Mouse (Mus musculus) heart, embryonic 12.5 days (tissue): ENCODE data around the gene Akr1a1. TPM values are rescaled to one million over a fixed set of nuclear protein-coding genes. Genes with fewer than 3 reads are reported as not detected.

ENCODE experiments used
- ATAC-seq: fragments of 200-750 bp; cut with Nextera tagmentation; 2 replicates; pipeline ENCODE4 v1.8.0; 2017; ENCODE audit warnings: moderate TSS enrichment, moderate library complexity; ENCODE audit not compliant: insufficient number of reproducible peaks, low FRiP score
- H3K27ac ChIP-seq: fragments of 300-500 bp; sonication (generic); 2 replicates; pipeline ENCODE4 v1.5.1; 2016; ENCODE audit warnings: mild to moderate bottlenecking, moderate library complexity; ENCODE audit not compliant: poor library complexity, severe bottlenecking
- H3K27me3 ChIP-seq: fragments of 300-500 bp; sonication (generic); replicated peaks from 2 replicates; pipeline ENCODE4 v1.6.1; 2016; ENCODE audit warnings: mild to moderate bottlenecking, moderate library complexity
- H3K36me3 ChIP-seq: fragments of 300-500 bp; sonication (generic); 2 replicates; pipeline ENCODE4 v1.6.1; 2016; ENCODE audit warnings: mild to moderate bottlenecking, moderate library complexity
- H3K4me1 ChIP-seq: fragments of 300-500 bp; sonication (generic); replicated peaks from 2 replicates; pipeline ENCODE4 v1.6.1; 2016; ENCODE audit warnings: mild to moderate bottlenecking
- H3K4me2 ChIP-seq: fragments of 300-500 bp; sonication (generic); 2 replicates; pipeline ENCODE4 v1.6.1; 2016; ENCODE audit warnings: mild to moderate bottlenecking, moderate library complexity
- H3K4me3 ChIP-seq: fragments of 300-500 bp; sonication (generic); 2 replicates; pipeline ENCODE4 v1.5.1; 2016; ENCODE audit warnings: mild to moderate bottlenecking
- H3K9ac ChIP-seq: fragments of 300-500 bp; sonication (generic); 2 replicates; pipeline ENCODE4 v1.6.1; 2016; ENCODE audit warnings: mild to moderate bottlenecking, moderate library complexity
- H3K9me3 ChIP-seq: fragments of 300-500 bp; sonication (generic); replicated peaks from 2 replicates; pipeline ENCODE4 v1.6.1; 2016; ENCODE audit warnings: mild to moderate bottlenecking, moderate library complexity
- WGBS: fragments of 180-500 bp; shearing (Covaris S2); methylation state at CpG from one replicate; pipeline ENCODE4 v1.1.7; 2016; 5-methylcytosine and 5-hydroxymethylcytosine counted together
- polyA plus RNA-seq: library from polyadenylated mRNA; unstranded; fragments of >200 nt; fragmentation: Nextera tagmentation; extraction: Ambion mirVana; gene quantifications from 2 replicates; pipeline ENCODE4 v1.2.1, GENCODE M21; 2016

Gene Akr1a1
- polyA plus RNA-seq, 1 experiment from 2014 or later = 550 TPM

GRCm38 (mm10) chr4:116657971-116658370, 6.5 kb upstream of the Akr1a1 start:
- ATAC-seq = no peak
- no peaks in the 10 kb centered on the region for H3K27me3 ChIP-seq
- 0 out of 2 replicates have a peak, but pooled peaks cover 3% of the 10 kb centered on the region for H3K4me1 ChIP-seq
- WGBS = 41% methylated on average over 3 of the region's 3 CpGs
- no peak overlapping the region for H3K9ac ChIP-seq
- no peaks in the 10 kb centered on the region for H3K36me3 ChIP-seq
- no peak overlapping the region for H3K4me3 ChIP-seq
- H3K4me2 ChIP-seq = no peak overlapping the region
- H3K27ac ChIP-seq = no peak overlapping the region
- no peaks in the 10 kb centered on the region for H3K9me3 ChIP-seq

- no peak overlapping the region for H3K27ac ChIP-seq
- no peaks in the 10 kb centered on the region for H3K27me3 ChIP-seq
- H3K4me2 ChIP-seq = no peak overlapping the region
- no peaks in the 10 kb centered on the region for H3K9me3 ChIP-seq
- no peak overlapping the region for H3K9ac ChIP-seq
- H3K36me3 ChIP-seq = no peaks in the 10 kb centered on the region
- peaks cover 8% of the 10 kb centered on the region; the same call in 1 of the 2 replicates for H3K4me1 ChIP-seq
- WGBS = 58% methylated on average over 3 of the region's 3 CpGs
- H3K4me3 ChIP-seq = no peak overlapping the region
- ATAC-seq = no peak
Observed at GRCm38 (mm10) chr4:116655658-116656057, 4.2 kb upstream of the Akr1a1 start.

- H3K9ac ChIP-seq = no peak overlapping the region
- H3K4me1 ChIP-seq = peaks cover 11% of the 10 kb centered on the region
- no peak overlapping the region for H3K4me3 ChIP-seq
- no peak overlapping the region for H3K27ac ChIP-seq
- no peaks in the 10 kb centered on the region for H3K27me3 ChIP-seq
- H3K9me3 ChIP-seq = no peaks in the 10 kb centered on the region
- no peak overlapping the region for H3K4me2 ChIP-seq
- H3K36me3 ChIP-seq = no peaks in the 10 kb centered on the region
- 37% methylated on average over 2 of the region's 2 CpGs for WGBS
- no peak for ATAC-seq
Observed at GRCm38 (mm10) chr4:116655100-116655499, 3.6 kb upstream of the Akr1a1 start.

- Histone ChIP-seq H3K4me1 (peaks cover 24% of the 10 kb centered on the region), H3K4me2 (no peak overlapping the region), H3K27ac (no peak overlapping the region), H3K4me3 (no peak overlapping the region), H3K27me3 (no peaks in the 10 kb centered on the region), H3K9me3 (no peaks in the 10 kb centered on the region), H3K36me3 (peaks cover 15% of the 10 kb centered on the region), H3K9ac (no peak overlapping the region)
- 86% methylated on average over 6 of the region's 6 CpGs for WGBS
- no peak for ATAC-seq
Observed at GRCm38 (mm10) chr4:116653228-116653627, 1.7 kb upstream of the Akr1a1 start.

GRCm38 (mm10) chr4:116651797-116652135, 286 bp upstream of the Akr1a1 start:
- WGBS = 12% methylated on average over 6 of the region's 6 CpGs
- Histone ChIP-seq H3K27ac (0 out of 2 replicates have a peak overlapping the region, but pooled peaks have one; percentile 13), H3K36me3 (peaks cover 27% of the 10 kb centered on the region), H3K4me3 (peak overlapping the region; percentile 89), H3K9ac (peak overlapping the region; percentile 97), H3K4me2 (peak overlapping the region; percentile 90), H3K27me3 (no peaks in the 10 kb centered on the region), H3K9me3 (no peaks in the 10 kb centered on the region), H3K4me1 (peaks cover 36% of the 10 kb centered on the region)
- no peak for ATAC-seq

- no peaks in the 10 kb centered on the region for H3K9me3 ChIP-seq
- peaks cover 45% of the 10 kb centered on the region for H3K4me1 ChIP-seq
- H3K27me3 ChIP-seq = no peaks in the 10 kb centered on the region
- ATAC-seq = no peak
- H3K4me2 ChIP-seq = peak overlapping the region; percentile 90
- H3K36me3 ChIP-seq = peaks cover 38% of the 10 kb centered on the region
- peak overlapping the region; percentile 97 for H3K9ac ChIP-seq
- H3K4me3 ChIP-seq = peak overlapping the region; percentile 89
- H3K27ac ChIP-seq = peak overlapping the region; percentile 94
- 27% methylated on average over 5 of the region's 5 CpGs for WGBS
Observed at GRCm38 (mm10) chr4:116650365-116650764, 1.1 kb downstream of the Akr1a1 start.

- H3K36me3 ChIP-seq = peaks cover 42% of the 10 kb centered on the region
- peak overlapping the region; percentile 90 for H3K4me2 ChIP-seq
- H3K4me1 ChIP-seq = peaks cover 47% of the 10 kb centered on the region
- H3K27me3 ChIP-seq = no peaks in the 10 kb centered on the region
- peak overlapping the region; percentile 89; the same call in 1 of the 2 replicates for H3K4me3 ChIP-seq
- H3K9me3 ChIP-seq = no peaks in the 10 kb centered on the region
- no peak overlapping the region for H3K27ac ChIP-seq
- ATAC-seq = no peak
- no peak overlapping the region for H3K9ac ChIP-seq
- 98% methylated on average over 2 of the region's 2 CpGs for WGBS
Observed at GRCm38 (mm10) chr4:116649411-116649810, 2.1 kb downstream of the Akr1a1 start.

GRCm38 (mm10) chr4:116645624-116646023, 5.9 kb downstream of the Akr1a1 start:
- Histone ChIP-seq H3K27me3 (no peaks in the 10 kb centered on the region), H3K4me3 (no peak overlapping the region), H3K36me3 (peaks cover 75% of the 10 kb centered on the region), H3K9ac (0 out of 2 replicates have a peak overlapping the region, but pooled peaks have one; percentile 19), H3K4me1 (peaks cover 41% of the 10 kb centered on the region), H3K4me2 (no peak overlapping the region), H3K27ac (peak overlapping the region; percentile 52; the same call in 1 of the 2 replicates), H3K9me3 (no peaks in the 10 kb centered on the region)
- WGBS = 66% methylated on average over 7 of the region's 7 CpGs
- ATAC-seq = no peak

- WGBS = 57% methylated on average over 6 of the region's 6 CpGs
- ATAC-seq = no peak
- no peak overlapping the region for H3K27ac ChIP-seq
- H3K9ac ChIP-seq = no peak overlapping the region
- no peaks in the 10 kb centered on the region for H3K27me3 ChIP-seq
- no peak overlapping the region for H3K4me2 ChIP-seq
- H3K36me3 ChIP-seq = peaks cover 82% of the 10 kb centered on the region
- H3K4me1 ChIP-seq = peaks cover 31% of the 10 kb centered on the region
- H3K4me3 ChIP-seq = no peak overlapping the region
- no peaks in the 10 kb centered on the region for H3K9me3 ChIP-seq
Observed at GRCm38 (mm10) chr4:116644326-116644725, 7.2 kb downstream of the Akr1a1 start.

GRCm38 (mm10) chr4:116642071-116642470, 9.4 kb downstream of the Akr1a1 start:
- no peak for ATAC-seq
- Histone ChIP-seq H3K9ac (no peak overlapping the region), H3K9me3 (no peaks in the 10 kb centered on the region), H3K4me2 (no peak overlapping the region), H3K27me3 (no peaks in the 10 kb centered on the region), H3K4me1 (peaks cover 14% of the 10 kb centered on the region), H3K36me3 (peaks cover 81% of the 10 kb centered on the region), H3K4me3 (no peak overlapping the region), H3K27ac (no peak overlapping the region)
- 97% methylated on average over 1 of the region's 1 CpGs for WGBS

- 94% methylated on average over 6 of the region's 6 CpGs for WGBS
- Histone ChIP-seq H3K36me3 (peaks cover 92% of the 10 kb centered on the region), H3K27me3 (no peaks in the 10 kb centered on the region), H3K27ac (no peak overlapping the region), H3K4me1 (no peaks in the 10 kb centered on the region), H3K9me3 (no peaks in the 10 kb centered on the region), H3K4me2 (no peak overlapping the region), H3K4me3 (no peak overlapping the region), H3K9ac (no peak overlapping the region)
- ATAC-seq = no peak
Observed at GRCm38 (mm10) chr4:116638821-116639220, 12.7 kb downstream of the Akr1a1 start.

- Histone ChIP-seq H3K27me3 (no peaks in the 10 kb centered on the region), H3K9ac (no peak overlapping the region), H3K4me3 (no peak overlapping the region), H3K4me1 (no peaks in the 10 kb centered on the region), H3K9me3 (no peaks in the 10 kb centered on the region), H3K4me2 (no peak overlapping the region), H3K36me3 (peaks cover 79% of the 10 kb centered on the region), H3K27ac (no peak overlapping the region)
- 95% methylated on average over 1 of the region's 1 CpGs for WGBS
- ATAC-seq = no peak
Observed at GRCm38 (mm10) chr4:116635197-116635596, 16.3 kb downstream of the Akr1a1 start.
